Mouse (Mus musculus): Measurements from ENCODE around the gene Mical2. TPM values are rescaled to one million over a fixed set of nuclear protein-coding genes. Genes with fewer than 3 reads are reported as not detected.

Gene Mical2
- polyA plus RNA-seq (2016; fragmentation: Nextera tagmentation; extraction: Ambion mirVana) = 77.8 and 153 TPM in 2 replicates

- WGBS = under 1% methylated on average over 53 of the region's 53 CpGs
- peak; percentile 97 for DNase-seq (ENCODE audit: low spot score)
- H3K4me3 ChIP-seq = peak within 1 kb of the TSS; percentile 91
- H3K4me1 ChIP-seq = peaks cover 78% of the 10 kb centered on the region
- 0 out of 2 replicates have a peak, but pooled peaks cover under 1% of the 10 kb centered on the region for H3K9me3 ChIP-seq
- H3K36me3 ChIP-seq = peaks cover 24% of the 10 kb centered on the region
- no peaks in the 10 kb centered on the region; the same call in 1 of the 2 replicates for H3K27me3 ChIP-seq (ENCODE audit: insufficient read depth, poor library complexity, severe bottlenecking)
- H3K27ac ChIP-seq = peak within 1 kb of the TSS; percentile 93
Observed at GRCm38 (mm10) chr7:112225615-112226262, at the start of gene Mical2. Gene Mical2 (plus strand): TSS chr7:112225856.

GRCm38 (mm10) chr7:112176627-112177026 is 49.0 kb upstream of the Mical2 start:
- DNase-seq (ENCODE audit: low spot score) = no peak
- Histone ChIP-seq H3K4me3 (no peak overlapping the region), H3K27me3 (ENCODE audit: insufficient read depth, poor library complexity, severe bottlenecking) (no peaks in the 10 kb centered on the region), H3K9me3 (no peaks in the 10 kb centered on the region), H3K27ac (no peak overlapping the region), H3K4me1 (peaks cover 12% of the 10 kb centered on the region), H3K36me3 (no peaks in the 10 kb centered on the region)
- 78% methylated on average over 2 of the region's 2 CpGs for WGBS

GRCm38 (mm10) chr7:112180235-112180705 is 45.4 kb upstream of the Mical2 start:
- H3K4me3 ChIP-seq = peak overlapping the region; percentile 36
- H3K36me3 ChIP-seq = no peaks in the 10 kb centered on the region
- peak overlapping the region; percentile 79 for H3K27ac ChIP-seq
- 7% methylated on average over 10 of the region's 10 CpGs for WGBS
- DNase-seq (ENCODE audit: low spot score) = peak; percentile 88
- H3K4me1 ChIP-seq = peaks cover 27% of the 10 kb centered on the region
- H3K9me3 ChIP-seq = no peaks in the 10 kb centered on the region
- no peaks in the 10 kb centered on the region for H3K27me3 ChIP-seq (ENCODE audit: insufficient read depth, poor library complexity, severe bottlenecking)

GRCm38 (mm10) chr7:112183258-112183841 is 42.3 kb upstream of the Mical2 start:
- DNase-seq (ENCODE audit: low spot score) = peak; percentile 90
- Histone ChIP-seq H3K27ac (peak overlapping the region; percentile 56; the same call in 1 of the 2 replicates), H3K9me3 (no peaks in the 10 kb centered on the region), H3K36me3 (no peaks in the 10 kb centered on the region), H3K27me3 (ENCODE audit: insufficient read depth, poor library complexity, severe bottlenecking) (no peaks in the 10 kb centered on the region), H3K4me1 (peaks cover 50% of the 10 kb centered on the region), H3K4me3 (no peak overlapping the region)
- 30% methylated on average over 5 of the region's 5 CpGs for WGBS

- peak overlapping the region; percentile 32 for H3K27ac ChIP-seq
- DNase-seq (ENCODE audit: low spot score) = peak; percentile 62
- H3K27me3 ChIP-seq (ENCODE audit: insufficient read depth, poor library complexity, severe bottlenecking) = no peaks in the 10 kb centered on the region
- no peaks in the 10 kb centered on the region for H3K9me3 ChIP-seq
- H3K4me1 ChIP-seq = peaks cover 56% of the 10 kb centered on the region
- H3K36me3 ChIP-seq = no peaks in the 10 kb centered on the region
- WGBS = 89% methylated on average over 6 of the region's 6 CpGs
- H3K4me3 ChIP-seq = no peak overlapping the region
Observed at GRCm38 (mm10) chr7:112184519-112185225, 41.0 kb upstream of the Mical2 start.

GRCm38 (mm10) chr7:112185226-112185745 is 40.4 kb upstream of the Mical2 start:
- Histone ChIP-seq H3K36me3 (no peaks in the 10 kb centered on the region), H3K4me1 (peaks cover 55% of the 10 kb centered on the region), H3K4me3 (no peak overlapping the region), H3K27me3 (ENCODE audit: insufficient read depth, poor library complexity, severe bottlenecking) (no peaks in the 10 kb centered on the region), H3K9me3 (no peaks in the 10 kb centered on the region), H3K27ac (0 out of 2 replicates have a peak overlapping the region, but pooled peaks have one; percentile 32)
- WGBS = 67% methylated on average over 9 of the region's 9 CpGs
- no peak for DNase-seq (ENCODE audit: low spot score)

- H3K4me3 ChIP-seq = no peak overlapping the region
- H3K9me3 ChIP-seq = no peaks in the 10 kb centered on the region
- peaks cover 51% of the 10 kb centered on the region for H3K4me1 ChIP-seq
- no peaks in the 10 kb centered on the region for H3K36me3 ChIP-seq
- WGBS = 75% methylated on average over 7 of the region's 7 CpGs
- no peak for DNase-seq (ENCODE audit: low spot score)
- no peaks in the 10 kb centered on the region for H3K27me3 ChIP-seq (ENCODE audit: insufficient read depth, poor library complexity, severe bottlenecking)
- H3K27ac ChIP-seq = peak overlapping the region; percentile 65
Observed at GRCm38 (mm10) chr7:112186871-112187270, 38.8 kb upstream of the Mical2 start.

- no peak for DNase-seq (ENCODE audit: low spot score)
Observed at GRCm38 (mm10) chr7:112187536-112188459, 37.9 kb upstream of the Mical2 start.

GRCm38 (mm10) chr7:112192237-112192636 is 33.4 kb upstream of the Mical2 start:
- Histone ChIP-seq H3K27me3 (ENCODE audit: insufficient read depth, poor library complexity, severe bottlenecking) (no peaks in the 10 kb centered on the region), H3K4me1 (peaks cover 26% of the 10 kb centered on the region), H3K36me3 (no peaks in the 10 kb centered on the region), H3K4me3 (no peak overlapping the region), H3K9me3 (no peaks in the 10 kb centered on the region), H3K27ac (peak overlapping the region; percentile 24; the same call in 1 of the 2 replicates)
- WGBS = 81% methylated on average over 4 of the region's 4 CpGs
- DNase-seq (ENCODE audit: low spot score) = no peak

More at GRCm38 (mm10) chr7:112187536-112188459, 37.9 kb upstream of the Mical2 start:
- Histone ChIP-seq H3K4me3 (no peak overlapping the region), H3K9me3 (no peaks in the 10 kb centered on the region), H3K4me1 (peaks cover 57% of the 10 kb centered on the region), H3K27me3 (ENCODE audit: insufficient read depth, poor library complexity, severe bottlenecking) (no peaks in the 10 kb centered on the region), H3K36me3 (no peaks in the 10 kb centered on the region), H3K27ac (peak overlapping the region; percentile 65)
- 47% methylated on average over 13 of the region's 13 CpGs for WGBS

- Histone ChIP-seq H3K9me3 (no peaks in the 10 kb centered on the region), H3K27ac (no peak overlapping the region), H3K27me3 (ENCODE audit: insufficient read depth, poor library complexity, severe bottlenecking) (no peaks in the 10 kb centered on the region), H3K4me1 (peaks cover 25% of the 10 kb centered on the region), H3K4me3 (no peak overlapping the region), H3K36me3 (no peaks in the 10 kb centered on the region)
- DNase-seq (ENCODE audit: low spot score) = no peak
- WGBS = 81% methylated on average over 5 of the region's 5 CpGs
Observed at GRCm38 (mm10) chr7:112192778-112193177, 32.9 kb upstream of the Mical2 start.

- DNase-seq (ENCODE audit: low spot score) = no peak
- Histone ChIP-seq H3K4me1 (peaks cover 14% of the 10 kb centered on the region), H3K27ac (peak overlapping the region; percentile 29; the same call in 1 of the 2 replicates), H3K9me3 (no peaks in the 10 kb centered on the region), H3K27me3 (ENCODE audit: insufficient read depth, poor library complexity, severe bottlenecking) (no peaks in the 10 kb centered on the region), H3K4me3 (no peak overlapping the region), H3K36me3 (no peaks in the 10 kb centered on the region)
- WGBS = 79% methylated on average over 5 of the region's 5 CpGs
Observed at GRCm38 (mm10) chr7:112194286-112194685, 31.4 kb upstream of the Mical2 start.

- Histone ChIP-seq H3K9me3 (no peaks in the 10 kb centered on the region), H3K27ac (0 out of 2 replicates have a peak overlapping the region, but pooled peaks have one; percentile 26), H3K4me1 (peaks cover 19% of the 10 kb centered on the region), H3K4me3 (no peak overlapping the region), H3K36me3 (no peaks in the 10 kb centered on the region), H3K27me3 (ENCODE audit: insufficient read depth, poor library complexity, severe bottlenecking) (no peaks in the 10 kb centered on the region)
- 76% methylated on average over 8 of the region's 8 CpGs for WGBS
- DNase-seq (ENCODE audit: low spot score) = no peak
Observed at GRCm38 (mm10) chr7:112197461-112197860, 28.2 kb upstream of the Mical2 start.

Measured in heart, embryonic 10.5 days (tissue).